Mouse (Mus musculus) forebrain, embryonic 16.5 days (tissue): ENCODE results near the gene Spred3. TPM values are rescaled to one million over a fixed set of nuclear protein-coding genes. Genes with fewer than 3 reads are reported as not detected.

ENCODE experiments used
- ATAC-seq: fragments of 200-750 bp; cut with Nextera tagmentation; 2 replicates; pipeline ENCODE4 v1.8.0; 2017; ENCODE audit warnings: mild to moderate bottlenecking, moderate library complexity
- H3K27ac ChIP-seq: fragments of 300-500 bp; sonication (generic); 2 replicates; pipeline ENCODE4 v1.5.1; 2014; ENCODE audit warnings: low read length, control low read depth
- H3K27me3 ChIP-seq: fragments of 300-500 bp; sonication (generic); replicated peaks from 2 replicates; pipeline ENCODE4 v1.6.1; 2014; ENCODE audit warnings: low read length; ENCODE audit not compliant: control insufficient read depth, insufficient read depth
- H3K36me3 ChIP-seq: fragments of 300-500 bp; sonication (generic); 2 replicates; pipeline ENCODE4 v1.6.1; 2014; ENCODE audit not compliant: control insufficient read depth, insufficient read depth
- H3K4me1 ChIP-seq: fragments of 300-500 bp; sonication (generic); replicated peaks from 2 replicates; pipeline ENCODE4 v1.6.1; 2014; ENCODE audit warnings: low read length; ENCODE audit not compliant: control insufficient read depth, insufficient read depth
- H3K4me2 ChIP-seq: fragments of 300-500 bp; sonication (generic); 2 replicates; pipeline ENCODE4 v1.6.1; 2014; ENCODE audit warnings: mild to moderate bottlenecking, low read length, control low read depth
- H3K4me3 ChIP-seq: fragments of 300-500 bp; sonication (generic); replicated peaks from 2 replicates; pipeline ENCODE4 v1.5.1; 2014; ENCODE audit warnings: mild to moderate bottlenecking, low read length, control low read depth
- H3K9ac ChIP-seq: fragments of 300-500 bp; sonication (generic); replicated peaks from 2 replicates; pipeline ENCODE4 v1.6.1; 2014; ENCODE audit warnings: low read depth, low read length, control low read depth
- H3K9me3 ChIP-seq: fragments of 300-500 bp; sonication (generic); 2 replicates; pipeline ENCODE4 v1.6.1; 2016; ENCODE audit warnings: low read length; ENCODE audit not compliant: control insufficient read depth
- WGBS: fragments of 180-500 bp; shearing (Covaris S2); extraction: QIAGEN DNeasy Blood & Tissue Kit; methylation state at CpG from one replicate; pipeline ENCODE4 v1.1.7; 2014; 5-methylcytosine and 5-hydroxymethylcytosine counted together
- polyA plus RNA-seq: library from polyadenylated mRNA; unstranded; fragments of >200 nt; fragmentation: Nextera tagmentation; extraction: Ambion mirVana; gene quantifications from 2 replicates; pipeline ENCODE4 v1.2.1, GENCODE M21; 2015

The Spred3 gene
- polyA plus RNA-seq, 1 experiment from 2014 or later: 7.5 TPM

DNA sequence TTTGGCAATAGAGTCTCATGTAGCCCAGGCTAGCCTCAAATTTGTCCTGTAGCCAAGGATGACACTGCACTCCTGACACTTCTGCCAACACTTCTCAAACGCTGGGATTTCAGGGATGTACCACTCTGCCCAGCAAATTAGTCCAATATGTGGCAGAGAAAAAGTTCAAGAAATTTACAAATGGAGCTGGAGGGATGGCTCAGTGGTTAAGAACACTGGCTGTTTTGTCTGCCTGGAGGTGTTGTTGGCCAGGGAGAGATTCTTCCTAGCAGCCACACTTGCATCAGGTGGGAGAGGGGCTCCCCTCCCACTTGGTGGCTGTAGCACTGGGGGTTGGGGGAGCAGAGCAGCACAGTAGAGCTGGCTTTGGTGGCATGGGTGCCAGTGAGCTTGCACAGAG, 50.7 kb downstream of the Spred3 start:
- H3K36me3 ChIP-seq: no peaks in the 10 kb centered on the region
- H3K27ac ChIP-seq: no peak overlapping the region
- ATAC-seq: no peak
- no peak overlapping the region for H3K9ac ChIP-seq
- H3K4me2 ChIP-seq: no peak overlapping the region
- peaks cover 3% of the 10 kb centered on the region for H3K4me1 ChIP-seq
- H3K4me3 ChIP-seq: no peak overlapping the region
- 83% methylated on average over 1 of the region's 1 CpGs for WGBS
- no peaks in the 10 kb centered on the region for H3K9me3 ChIP-seq
- no peaks in the 10 kb centered on the region for H3K27me3 ChIP-seq

DNA sequence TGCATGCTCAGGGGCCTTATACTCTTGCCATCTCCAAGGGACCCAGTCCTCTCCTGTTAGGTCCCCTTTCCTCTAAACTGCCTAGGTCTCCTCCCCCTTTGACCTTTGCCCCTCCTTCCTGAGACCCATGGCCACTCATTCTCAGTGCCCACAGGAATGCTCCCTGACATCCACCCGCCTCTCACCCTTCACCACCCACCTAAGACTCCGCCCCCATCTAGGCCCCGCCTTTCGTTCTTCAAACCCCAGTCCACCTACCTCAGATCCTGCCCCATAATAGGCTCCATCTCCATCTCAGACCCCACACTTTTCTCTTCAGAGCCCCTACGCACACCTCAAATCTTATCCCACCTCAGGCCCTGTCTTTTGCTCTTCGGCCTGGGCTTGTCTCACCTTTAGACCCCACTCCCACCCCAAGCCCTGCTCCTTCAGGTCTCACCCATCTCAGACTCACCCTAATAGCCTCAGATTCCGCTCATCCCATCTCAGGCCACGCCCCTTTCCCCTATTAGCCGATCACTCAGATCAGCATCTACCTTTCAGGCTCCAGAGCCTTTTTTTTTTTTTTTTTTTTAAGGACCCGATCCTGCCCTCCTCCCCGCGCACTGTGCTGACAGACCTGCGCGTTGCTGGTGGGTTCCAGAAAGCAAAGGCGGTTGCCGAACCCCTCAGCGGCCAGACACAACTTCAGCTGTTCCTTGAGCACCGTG, 51.9 kb downstream of the Spred3 start:
- Histone ChIP-seq H3K4me3 (no peak overlapping the region), H3K9me3 (no peaks in the 10 kb centered on the region), H3K9ac (no peak overlapping the region), H3K27me3 (no peaks in the 10 kb centered on the region), H3K4me1 (no peaks in the 10 kb centered on the region), H3K36me3 (no peaks in the 10 kb centered on the region), H3K4me2 (no peak overlapping the region), H3K27ac (no peak overlapping the region)
- no peak for ATAC-seq
- 14% methylated on average over 18 of the region's 18 CpGs for WGBS

DNA sequence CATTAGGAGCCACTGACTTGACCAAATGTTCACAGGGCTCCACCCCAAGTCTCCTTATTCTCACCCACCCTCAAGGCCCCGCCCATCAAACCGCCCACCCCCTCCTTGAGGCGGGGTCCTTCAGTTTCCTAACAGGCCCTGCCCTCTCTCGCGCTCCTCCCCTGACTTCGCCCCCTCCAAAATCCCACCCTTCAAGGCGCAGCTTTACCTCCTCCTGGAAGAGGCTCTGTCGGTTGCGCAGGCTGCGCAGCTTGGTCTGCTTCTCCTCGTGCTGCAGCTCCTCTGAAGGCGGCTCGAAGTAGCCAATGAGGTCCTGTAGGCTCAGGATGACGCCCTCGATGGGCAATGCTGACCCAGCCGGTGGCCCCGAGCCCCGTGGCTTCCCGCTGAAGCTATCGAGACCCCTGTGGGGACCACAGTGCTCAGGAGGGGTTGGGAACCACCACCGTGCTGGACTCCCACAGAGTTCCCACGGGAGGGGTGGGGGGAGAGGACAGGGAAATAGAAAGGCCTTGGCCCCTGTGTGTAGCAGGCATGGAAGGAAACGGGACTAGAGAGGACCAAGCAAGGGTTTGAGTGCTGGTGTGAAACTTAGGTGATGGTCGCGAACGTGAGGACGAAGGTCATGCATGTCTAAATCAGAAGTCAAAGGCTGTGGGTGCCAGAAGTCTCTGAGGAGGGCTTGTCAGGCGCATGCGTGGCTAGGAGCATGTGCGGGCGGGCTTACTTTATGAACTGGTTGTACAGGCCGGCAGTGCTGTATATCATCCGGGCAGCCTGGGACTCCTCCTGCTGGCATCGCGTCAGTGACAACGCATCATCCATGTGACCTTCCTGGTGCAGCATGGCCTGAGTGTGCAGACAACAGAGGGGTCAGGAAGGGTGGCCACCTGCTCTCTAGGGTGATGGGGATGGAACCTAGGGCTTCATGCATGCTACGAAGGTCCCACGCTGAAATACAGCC, 60.9 kb downstream of the Spred3 start:
- Histone ChIP-seq H3K27ac (no peak overlapping the region), H3K27me3 (no peaks in the 10 kb centered on the region), H3K9me3 (no peaks in the 10 kb centered on the region), H3K36me3 (no peaks in the 10 kb centered on the region), H3K9ac (peak overlapping the region; percentile 27; the same call in 1 of the 2 replicates), H3K4me1 (no peaks in the 10 kb centered on the region), H3K4me3 (0 out of 2 replicates have a peak overlapping the region, but pooled peaks have one; percentile 4), H3K4me2 (peak overlapping the region; percentile 39)
- ATAC-seq: no peak
- whole genome bisulfite sequencing: 30% methylated on average over 38 of the region's 38 CpGs

Other genes with a start within 250 kb of the Spred3 start
- 150 and 155 TPM in 2 replicates for gene Actn4, start 208.1 kb downstream of the Spred3 start, polyA plus RNA-seq
- gene Eif3k, start 188.5 kb downstream of the Spred3 start, polyA plus RNA-seq: 296 and 297 TPM in 2 replicates
- 6.7 and 10.0 TPM in 2 replicates for gene Map4k1, start 188.4 kb downstream of the Spred3 start, polyA plus RNA-seq
- gene Ryr1, start 45.2 kb downstream of the Spred3 start, polyA plus RNA-seq: 16.1 and 19.7 TPM in 2 replicates
- 0.57 and 1.0 TPM in 2 replicates for gene Rasgrp4, start 35.6 kb downstream of the Spred3 start, polyA plus RNA-seq
- gene Fam98c, start 14.2 kb downstream of the Spred3 start, polyA plus RNA-seq: 19.8 and 21.9 TPM in 2 replicates
- 0.51 and 0.75 TPM in 2 replicates for gene Ggn, start 201 bp downstream of the Spred3 start, polyA plus RNA-seq
- 267 and 277 TPM in 2 replicates for gene Psmd8, start 10.3 kb upstream of the Spred3 start, polyA plus RNA-seq
- 1.3 and 2.5 TPM in 2 replicates for gene Catsperg1, start 43.6 kb upstream of the Spred3 start, polyA plus RNA-seq
- gene Kcnk6, start 62.1 kb upstream of the Spred3 start, polyA plus RNA-seq: 0.61 and 1.1 TPM in 2 replicates
- gene Yif1b, start 67.9 kb upstream of the Spred3 start, polyA plus RNA-seq: 76.3 and 81.0 TPM in 2 replicates
- gene 2200002D01Rik, start 78.1 kb upstream of the Spred3 start, polyA plus RNA-seq: 0.65 and 1.5 TPM in 2 replicates
- gene Spint2, start 111.5 kb upstream of the Spred3 start, polyA plus RNA-seq: 39.9 and 50.9 TPM in 2 replicates
- 4.3 and 6.1 TPM in 2 replicates for gene Ppp1r14a, start 118.9 kb upstream of the Spred3 start, polyA plus RNA-seq
- gene Dpf1, start 133.5 kb upstream of the Spred3 start, polyA plus RNA-seq: 259 and 270 TPM in 2 replicates